Mouse (Mus musculus): ENCODE results near the gene Gpx2. TPM values are rescaled to one million over a fixed set of nuclear protein-coding genes. Genes with fewer than 3 reads are reported as not detected.

The Gpx2 gene
- not detected for total RNA-seq (2021)
- polyA plus RNA-seq (2012; rRNA removed): 0.25 TPM in 1 of 2 replicates, not detected in the other
- long read RNA-seq: 0 reads

DNA sequence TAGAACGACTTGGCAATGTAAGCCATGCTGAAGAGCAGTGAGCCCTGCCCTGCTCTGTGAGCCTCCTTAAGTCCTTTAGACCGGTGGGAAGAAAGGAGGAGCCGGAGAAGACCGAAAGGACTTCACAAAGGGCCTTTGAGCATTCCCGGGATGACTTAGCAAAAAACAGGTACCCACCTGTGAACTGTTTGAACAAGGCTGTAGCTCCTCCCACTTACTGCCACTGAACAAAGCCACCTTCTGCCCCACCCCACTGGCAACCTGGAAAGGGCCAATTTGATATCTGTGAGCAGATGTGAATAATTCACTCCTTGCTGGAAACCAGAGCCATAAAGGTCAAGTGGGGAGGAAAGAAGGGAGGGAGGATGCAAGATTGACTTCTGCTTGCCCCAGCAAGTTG is at the start of gene Gpx2:
Gene Gpx2 (minus strand): TSS at position 205 of the 400 bp plus-strand sequence.
- no peak for DNase-seq

DNA sequence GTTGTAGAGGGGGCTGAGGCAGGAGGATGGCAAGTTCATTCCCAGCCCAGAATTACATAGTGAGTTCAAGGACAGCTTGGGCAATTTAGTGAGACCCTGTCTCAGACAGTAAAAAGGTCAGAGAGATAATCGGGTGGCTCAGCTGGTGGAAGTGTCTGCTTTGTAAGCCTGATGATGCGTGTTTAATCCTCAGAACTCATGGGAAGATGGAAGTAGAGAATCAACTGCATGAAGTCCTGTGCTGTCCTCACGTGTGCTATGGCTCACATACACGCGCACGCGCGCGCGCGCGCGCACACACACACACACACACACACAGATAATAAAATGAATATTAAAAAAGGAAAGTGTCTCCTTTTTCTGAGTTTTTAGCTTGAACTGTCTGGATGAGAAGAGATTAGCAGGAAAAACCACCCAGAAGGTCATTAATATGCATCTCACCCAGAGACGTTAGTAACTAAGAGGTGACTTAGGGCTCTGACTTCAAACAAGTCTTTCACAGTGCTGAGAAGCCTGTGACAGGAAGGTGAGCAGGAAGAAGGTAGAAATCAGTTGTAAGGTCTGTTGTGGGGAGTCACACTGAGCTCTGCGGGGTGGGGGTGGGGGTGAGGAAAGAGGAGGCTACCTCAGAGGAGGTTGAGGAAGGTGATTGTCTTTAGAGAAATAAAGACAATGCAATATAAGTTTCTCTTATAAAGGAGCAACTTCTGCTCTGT is 49.1 kb upstream of the Gpx2 start:
- no peak for DNase-seq

DNA sequence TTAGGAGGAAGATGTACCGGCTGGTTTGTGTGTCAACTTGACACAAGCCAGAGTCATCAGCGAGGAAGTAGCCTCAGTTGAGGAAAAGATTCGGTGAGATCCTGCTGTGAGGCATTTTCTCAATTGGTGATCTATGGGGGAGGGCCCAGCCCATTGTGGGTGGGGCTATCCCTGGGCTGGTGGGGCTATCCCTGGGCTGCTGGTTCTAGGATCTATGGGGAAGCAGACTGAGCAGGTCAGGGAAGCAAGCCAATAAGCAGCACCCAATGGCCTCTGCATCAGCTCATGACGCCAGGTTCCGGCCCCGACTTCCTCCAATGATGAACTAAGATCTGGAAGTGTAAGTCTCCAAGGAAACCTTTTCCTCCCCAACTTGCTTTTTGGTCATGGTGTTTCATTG is 44.7 kb upstream of the Gpx2 start:
- DNase-seq: no peak

DNA sequence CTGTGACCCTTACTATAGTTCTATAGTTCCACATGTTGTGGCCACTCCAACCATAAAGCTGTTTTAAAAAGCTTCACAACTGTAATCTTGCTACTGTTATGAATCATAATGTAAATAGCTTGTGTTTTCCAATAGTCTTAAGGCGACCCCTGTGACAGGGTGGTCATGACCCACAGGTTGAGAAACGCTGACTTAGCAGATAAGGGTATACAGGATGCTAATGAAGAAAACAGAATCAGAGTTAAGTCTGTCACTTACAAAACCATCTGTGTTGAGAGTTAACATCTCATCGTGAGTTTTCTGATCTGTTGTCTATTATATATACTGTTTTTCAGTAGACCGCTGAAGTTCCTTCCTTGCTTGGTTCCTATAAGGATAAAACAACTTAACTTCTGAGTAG is 43.9 kb upstream of the Gpx2 start:
- DNase-seq: no peak

DNA sequence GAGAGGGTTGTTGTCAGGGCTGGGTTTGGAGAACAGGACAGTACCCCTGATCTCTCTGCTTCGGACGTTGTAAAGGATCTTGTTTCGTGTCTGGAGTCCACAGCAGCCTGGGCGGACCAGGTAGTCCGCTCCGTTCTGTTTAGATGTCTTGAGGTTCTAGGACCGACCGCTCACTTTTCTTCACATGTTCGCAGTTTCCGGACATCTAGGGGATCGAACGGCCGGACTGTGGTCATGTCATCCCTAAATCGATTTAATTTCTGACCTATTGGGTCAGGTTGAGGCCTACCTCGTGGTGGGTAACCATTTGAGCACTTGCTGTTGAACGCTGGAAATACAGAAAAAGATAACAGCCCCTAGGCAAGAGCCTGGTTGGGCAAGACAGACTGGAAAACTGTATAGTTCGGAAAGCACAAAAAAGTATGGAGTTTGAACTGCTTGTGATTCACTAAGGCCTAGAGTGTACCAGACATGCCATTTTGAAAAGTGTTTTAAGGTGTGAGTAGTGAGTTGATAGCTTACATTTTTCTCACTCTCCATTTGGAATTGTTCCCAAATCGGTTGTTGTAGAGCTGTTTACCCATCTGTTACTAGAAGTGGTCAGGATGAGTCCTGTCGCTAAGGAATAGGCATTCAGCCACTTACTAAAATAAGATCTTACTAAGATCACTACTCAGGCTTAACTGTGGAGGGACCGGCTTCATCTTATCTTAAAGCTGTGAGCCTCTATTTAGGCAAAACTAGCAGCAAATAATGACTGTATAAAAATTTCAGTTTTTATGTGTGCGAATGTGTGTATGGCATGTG is 42.7 kb upstream of the Gpx2 start:
- DNase-seq: no peak

DNA sequence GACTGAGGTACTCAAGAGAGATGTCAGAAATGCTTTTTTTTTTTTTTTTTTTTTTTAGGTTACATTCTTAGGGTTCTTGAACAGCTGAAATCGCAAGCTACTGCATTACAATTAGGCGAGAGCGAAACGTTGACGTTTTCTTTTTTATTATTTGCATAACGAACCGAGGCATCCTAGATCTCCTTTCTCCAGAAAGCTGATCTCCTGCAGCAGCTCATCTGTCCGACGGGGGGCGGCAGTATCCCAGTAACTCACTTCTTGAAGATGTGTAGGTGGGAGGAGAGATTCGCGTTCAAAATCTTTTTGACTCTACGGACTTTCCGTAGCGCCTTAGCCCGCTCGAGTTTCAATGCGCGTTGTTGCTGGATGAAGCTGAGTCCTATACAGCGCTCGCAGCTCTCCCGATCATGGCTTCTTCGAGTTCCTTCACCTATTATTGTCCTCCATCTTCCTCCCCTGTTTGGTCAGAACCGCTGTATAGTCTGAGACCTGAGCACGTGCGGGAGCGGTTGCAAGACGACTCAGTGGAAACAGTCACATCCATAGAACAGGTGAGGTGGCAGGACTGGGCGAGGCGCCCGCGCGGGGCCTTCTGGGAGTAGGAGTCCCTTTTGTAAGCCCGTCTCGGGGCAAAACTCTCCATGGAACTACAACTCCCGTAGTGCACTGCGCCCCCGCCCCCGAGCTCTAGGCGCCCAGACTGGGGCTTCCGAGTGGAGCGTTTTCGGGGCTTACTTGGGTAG is 41.9 kb upstream of the Gpx2 start:
- peak; percentile 99 for DNase-seq

DNA sequence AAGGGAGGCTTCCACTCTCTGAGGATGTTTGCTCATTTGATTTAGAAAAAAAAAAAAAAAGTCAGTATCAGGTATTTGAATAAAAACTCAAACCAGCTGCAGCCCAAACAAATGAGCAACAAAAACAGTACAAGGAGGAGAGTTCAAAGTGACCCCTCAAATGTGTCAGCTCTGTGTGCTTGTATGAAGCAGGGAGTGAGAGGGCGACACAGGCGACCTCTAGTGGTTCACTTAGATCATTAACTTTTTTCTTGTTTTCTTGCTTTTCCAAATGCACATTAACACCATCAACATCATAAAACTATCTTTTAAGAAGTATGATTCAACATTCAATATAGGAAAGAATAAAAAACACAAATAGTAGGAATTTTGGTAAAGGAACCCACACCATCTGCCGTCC is 37.4 kb upstream of the Gpx2 start:
- DNase-seq: no peak

DNA sequence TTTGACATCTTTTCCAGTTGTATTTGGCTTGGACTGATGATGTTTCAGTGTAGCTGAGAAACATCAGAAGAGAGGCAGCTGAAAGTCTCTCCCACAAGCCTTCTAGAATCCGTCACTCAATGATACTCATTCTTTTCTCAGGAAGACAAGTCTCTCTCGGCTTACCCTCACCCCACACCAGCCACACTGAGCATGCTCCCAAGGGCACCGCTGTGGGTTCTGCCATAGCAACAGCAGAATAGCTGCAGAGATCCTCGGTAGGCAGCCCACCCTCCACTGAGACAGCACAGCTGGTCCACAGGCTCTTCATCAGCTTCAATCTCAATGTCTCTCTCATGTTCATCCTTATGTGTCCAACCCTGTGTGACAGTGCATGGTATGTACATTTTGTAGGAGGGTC is 29.9 kb upstream of the Gpx2 start:
- no peak for DNase-seq

DNA sequence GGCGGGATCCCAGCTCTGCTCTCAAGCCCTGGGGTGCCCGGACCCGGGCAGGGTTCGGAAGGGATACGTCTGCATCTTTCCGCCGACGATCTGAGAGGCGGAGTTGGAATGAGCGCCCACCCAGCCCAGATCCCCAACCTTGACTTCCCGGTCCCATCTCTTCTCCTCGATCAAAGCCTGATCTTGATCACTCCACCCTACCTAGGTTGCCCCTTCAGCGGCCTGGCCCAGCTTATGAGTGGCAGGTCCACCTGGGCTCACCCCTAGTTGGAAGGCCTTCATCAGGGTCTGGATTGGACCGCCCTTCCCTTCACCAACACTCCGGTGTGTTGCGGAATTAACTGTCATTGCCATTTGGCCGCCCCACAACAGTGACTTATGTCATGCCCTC is 27.3 kb upstream of the Gpx2 start, which contains the start of gene Rab15:
Gene Rab15 (minus strand): TSS at position 258 of the 391 bp plus-strand sequence.
- no peak for DNase-seq

DNA sequence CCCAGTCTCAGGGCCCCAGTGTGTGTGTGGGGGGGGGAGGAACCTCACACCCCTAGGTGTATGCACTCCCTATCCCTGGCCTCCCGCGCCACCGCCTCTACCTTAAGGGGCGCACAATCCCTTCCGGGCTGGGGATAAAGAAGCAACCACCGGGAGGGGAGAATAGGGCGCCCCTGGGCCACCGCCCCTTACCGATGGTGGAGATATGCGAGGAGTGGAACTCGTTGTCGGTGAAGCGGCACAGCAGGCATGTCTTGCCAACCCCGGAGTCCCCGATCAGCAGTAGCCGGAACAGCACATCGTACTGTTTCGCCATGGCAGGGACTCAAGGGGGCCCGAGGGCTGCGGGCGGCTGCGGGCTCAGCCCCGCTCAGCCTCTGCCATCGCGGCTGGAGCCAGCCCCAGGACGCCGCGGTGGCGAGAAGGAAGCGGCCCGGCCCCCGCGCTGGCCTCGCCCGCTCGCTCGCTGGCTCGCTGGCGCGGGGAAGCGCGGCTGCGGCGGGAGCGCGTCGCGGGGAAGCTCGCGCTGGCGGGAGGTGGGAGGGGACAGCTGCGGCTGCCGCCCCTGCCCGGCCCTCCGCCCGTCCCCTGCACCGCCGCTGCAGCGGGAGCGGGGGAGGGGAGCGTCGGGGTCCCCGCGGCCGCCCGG is 26.8 kb upstream of the Gpx2 start:
- DNase-seq: peak; percentile 58

DNA sequence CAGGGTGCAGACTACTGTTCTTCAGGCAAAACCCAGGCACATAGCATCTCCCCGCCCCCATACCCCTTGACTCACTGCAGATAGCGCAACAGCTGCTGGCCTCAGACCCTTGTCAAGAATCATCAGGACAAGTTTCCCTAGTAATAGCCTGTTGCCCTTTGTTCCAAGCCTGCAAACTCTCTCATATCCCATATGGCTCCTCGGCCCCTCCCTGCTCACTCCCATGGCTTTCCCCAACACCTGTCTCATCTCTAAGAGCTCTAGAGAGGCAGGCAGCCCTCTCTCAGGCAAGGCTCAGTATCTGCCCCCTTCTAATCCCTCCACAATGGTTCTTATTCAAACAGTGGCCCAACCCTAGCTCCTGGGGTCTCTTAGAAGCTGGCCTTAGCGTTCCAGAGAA is 25.3 kb upstream of the Gpx2 start:
- DNase-seq: no peak

DNA sequence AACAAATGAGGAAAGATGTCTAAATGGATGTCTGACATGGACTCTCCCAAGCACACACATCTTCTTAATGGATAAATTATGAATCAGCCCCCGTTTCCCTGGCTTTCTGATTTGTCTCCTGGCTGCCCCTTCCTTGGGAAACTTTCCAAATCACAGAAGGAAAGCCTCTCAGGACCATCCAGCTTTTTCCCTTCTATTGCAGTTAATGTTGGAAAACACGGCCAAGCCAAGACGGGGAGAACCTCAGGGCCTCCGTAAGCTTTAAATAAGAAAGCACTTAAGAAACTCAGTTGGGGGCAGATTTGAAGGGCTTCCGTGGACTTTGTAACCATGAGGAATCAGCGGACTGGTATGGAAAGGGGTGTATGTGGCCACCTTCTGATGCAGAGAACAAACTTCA is 24.5 kb upstream of the Gpx2 start:
- no peak for DNase-seq

DNA sequence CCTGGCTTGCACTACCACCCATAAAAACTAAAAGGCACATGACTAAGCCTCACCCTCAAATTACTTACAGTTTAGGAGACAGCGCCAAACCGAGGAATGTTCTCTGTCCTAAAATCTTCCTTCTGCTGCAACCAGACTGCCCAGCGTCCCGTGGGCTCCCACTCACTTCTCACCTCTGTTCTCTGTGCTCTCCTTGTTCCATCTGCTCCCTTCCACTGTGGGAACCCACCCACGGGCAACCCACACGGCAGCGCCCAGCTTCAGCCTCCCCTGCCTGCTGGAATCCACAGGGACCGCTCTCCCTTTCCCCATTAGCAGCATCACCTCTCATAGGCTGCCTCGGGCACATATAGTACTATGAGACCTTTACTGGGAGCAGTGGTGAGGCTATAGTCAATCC is 23.6 kb upstream of the Gpx2 start:
- no peak for DNase-seq

DNA sequence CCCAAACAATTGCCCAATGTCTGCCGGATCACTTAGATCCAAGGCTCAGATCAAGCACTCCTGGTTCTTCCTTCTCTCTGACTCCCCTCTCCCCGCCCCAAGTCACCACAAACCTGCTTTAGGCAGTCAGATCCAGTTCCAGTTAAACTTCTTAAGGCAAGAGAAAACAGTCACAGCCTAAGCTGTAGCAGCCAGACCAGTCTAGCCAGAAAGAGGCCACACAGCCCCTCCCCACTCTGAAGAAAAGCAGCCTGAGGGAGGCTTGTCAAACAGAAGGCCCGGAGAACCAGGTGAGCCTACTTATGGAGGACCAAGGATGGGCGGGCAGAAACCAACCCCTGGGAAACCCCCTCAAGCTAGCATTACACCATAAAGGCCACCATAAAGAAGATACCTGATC is 22.8 kb upstream of the Gpx2 start:
- no peak for DNase-seq

DNA sequence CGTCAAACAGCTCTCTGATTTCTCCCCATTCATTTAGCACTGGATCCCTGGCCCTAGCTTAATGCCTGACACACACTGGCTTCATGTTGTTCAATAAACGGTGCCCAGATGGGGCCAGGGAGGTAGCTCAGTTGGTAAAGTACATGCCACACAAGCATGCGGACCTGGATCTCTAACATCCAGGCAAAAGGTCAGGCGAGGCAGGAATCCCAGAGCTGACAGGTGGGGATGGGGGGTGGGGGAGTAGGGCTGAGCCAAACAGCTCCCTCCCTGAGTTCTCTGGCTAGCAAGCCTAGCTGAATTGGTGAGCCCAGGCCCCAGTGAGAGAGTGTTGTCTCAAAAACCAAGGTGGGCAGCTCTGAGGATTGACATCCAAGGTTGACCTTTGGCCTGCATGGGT is 21.8 kb upstream of the Gpx2 start:
- no peak for DNase-seq

DNA sequence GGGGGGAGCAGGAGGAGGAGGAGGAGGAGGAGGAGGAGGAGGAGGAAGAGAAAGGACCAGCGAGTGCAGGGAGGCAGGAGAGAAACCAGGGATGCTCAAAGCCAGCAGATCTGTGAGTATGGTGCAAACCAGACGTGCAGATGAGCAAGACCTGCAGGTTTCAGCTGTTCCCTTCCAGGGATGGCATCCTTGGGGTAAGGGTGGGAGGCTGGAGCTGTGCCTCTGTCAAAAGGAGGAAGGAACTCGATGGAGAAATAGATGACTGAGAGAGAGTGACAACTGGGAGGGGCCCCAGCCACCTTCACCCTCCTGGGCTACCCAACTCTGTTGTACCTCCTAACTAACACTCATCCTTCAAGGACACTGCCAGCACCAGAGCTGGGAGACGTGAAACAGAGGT is 21.4 kb upstream of the Gpx2 start:
- no peak for DNase-seq

DNA sequence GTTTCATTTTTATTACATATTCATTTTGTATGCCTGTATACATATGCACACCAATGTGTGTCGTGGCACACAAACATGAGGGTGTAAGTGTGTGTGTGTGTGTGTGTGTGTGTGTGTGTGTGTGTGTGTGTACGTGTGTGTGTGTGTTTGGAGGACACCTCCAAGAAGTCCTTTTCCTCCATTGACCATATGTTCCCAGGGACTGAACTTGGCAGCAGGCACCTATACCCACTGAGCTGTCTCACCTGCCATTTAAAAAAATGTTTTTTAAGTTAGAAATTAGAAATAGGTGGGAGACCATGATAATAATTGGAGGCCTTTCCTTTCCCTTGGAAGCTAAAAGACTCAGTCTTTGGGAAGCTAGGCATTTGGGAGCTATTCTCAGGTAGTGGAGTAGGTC is 18.8 kb upstream of the Gpx2 start:
- no peak for DNase-seq

DNA sequence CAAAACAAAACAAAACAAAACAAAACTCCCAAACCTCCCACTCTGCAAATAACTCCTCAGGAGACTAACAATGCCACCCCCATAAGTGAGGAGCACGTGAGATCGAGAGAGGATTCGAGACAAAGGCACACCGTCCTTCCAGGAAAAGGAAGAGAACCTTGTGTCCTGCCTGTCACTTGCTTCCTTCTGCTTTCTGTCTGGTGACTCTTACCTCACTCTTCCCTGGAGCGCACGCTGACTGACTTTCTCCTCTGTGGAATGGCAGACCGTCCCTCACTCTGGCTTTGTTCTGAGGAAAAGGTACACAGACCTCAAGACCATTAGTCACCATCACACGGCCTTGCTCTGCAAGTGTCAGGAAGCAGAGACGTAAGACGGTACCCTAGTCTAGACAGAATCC is 18.2 kb upstream of the Gpx2 start:
- no peak for DNase-seq

DNA sequence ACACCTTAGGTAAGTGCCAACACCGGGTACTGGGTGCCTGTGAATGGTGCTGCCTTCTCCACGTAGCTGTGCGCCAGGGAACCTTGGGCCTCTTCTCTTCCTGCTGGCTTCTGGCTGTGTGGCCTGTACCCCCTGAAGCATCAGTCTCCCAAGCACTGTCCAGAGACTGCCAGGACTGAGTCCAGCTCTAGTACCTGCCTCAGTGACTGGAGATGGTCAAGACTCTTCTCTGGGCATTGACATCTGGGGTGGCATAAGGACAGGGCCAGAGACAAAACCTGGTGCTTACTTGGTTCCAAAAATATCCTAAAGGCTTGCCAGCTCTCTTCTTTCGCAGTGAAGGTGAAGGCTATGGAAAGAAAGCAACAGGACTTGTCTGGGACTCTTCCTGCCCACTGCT is 15.7 kb upstream of the Gpx2 start:
- no peak for DNase-seq

DNA sequence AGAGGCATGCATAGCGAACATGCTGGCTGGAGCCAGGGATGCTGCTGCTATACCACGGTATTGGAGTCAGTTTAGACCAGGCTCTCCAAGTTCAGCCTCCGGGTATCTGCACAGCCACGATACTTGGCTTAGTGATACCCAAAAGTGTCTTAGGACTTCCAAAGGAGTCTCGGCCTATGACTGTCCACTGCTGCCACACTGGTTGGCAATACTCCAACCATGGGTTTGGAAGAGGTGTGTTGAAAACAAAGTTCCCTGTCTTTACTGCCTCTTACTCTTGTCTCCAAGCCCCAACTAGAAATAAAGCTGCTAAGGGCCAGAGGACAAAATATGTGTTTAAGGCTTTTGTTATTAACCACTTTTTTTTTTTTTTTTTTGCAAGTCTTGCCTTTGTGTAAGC is 15.1 kb upstream of the Gpx2 start:
- no peak for DNase-seq

DNA sequence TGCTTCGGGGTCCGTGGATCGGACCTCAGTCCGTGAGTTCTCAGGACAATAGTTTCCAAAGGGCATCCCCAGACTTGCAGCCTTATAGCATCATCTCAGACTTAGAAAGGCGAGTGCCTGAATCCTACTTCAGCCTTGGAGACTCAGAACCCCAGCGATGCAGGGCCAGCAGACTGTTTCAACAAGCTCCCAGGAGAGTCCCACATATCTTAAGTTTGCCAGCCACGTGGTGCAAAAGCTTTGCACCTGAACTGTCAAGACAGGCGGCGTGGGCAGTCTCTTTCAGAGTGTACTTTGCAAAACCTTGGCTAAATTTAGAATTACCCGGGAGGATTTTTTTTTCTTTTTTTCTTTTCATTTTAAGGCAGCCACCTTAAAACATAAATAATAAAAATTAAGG is 12.4 kb upstream of the Gpx2 start:
- no peak for DNase-seq

DNA sequence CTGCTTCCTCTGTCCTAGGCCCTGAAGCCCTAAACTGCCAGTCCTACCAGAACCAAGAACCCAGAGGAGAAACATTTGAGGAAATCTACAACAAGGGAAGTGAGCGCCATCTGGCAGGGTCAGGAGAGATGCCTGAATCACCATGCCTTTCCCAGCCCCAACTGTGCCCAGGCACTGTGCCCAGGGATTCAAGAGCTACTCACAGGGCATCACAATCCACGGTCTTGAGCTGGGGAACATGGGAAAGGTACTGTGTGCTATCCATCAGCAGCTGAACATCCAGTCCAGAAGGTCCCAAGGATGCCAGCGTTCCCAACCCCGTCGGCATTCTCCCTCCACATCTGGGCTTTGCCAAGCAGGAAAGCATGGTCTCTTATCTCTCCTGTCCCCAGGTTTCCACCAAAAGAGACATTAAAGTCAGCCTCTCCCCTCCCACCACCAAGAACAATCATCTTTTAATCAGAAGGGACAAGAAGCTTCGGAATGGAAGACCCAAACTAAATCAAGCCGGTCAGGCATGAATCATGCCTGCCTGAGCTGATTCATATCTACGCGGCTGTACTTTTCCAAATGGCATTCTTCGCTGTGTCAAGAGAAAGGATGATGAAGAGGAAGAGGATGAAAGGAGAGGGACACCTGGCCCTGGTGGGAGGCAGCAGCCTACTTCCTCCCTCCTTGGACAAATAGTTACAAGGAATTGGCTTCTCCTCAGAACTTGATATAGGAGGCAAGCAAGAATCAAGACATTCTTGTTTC is 9.9 kb upstream of the Gpx2 start:
- peak; percentile 68 for DNase-seq
